Mouse (Mus musculus) MEL (cell line): Measurements from ENCODE around the gene Msrb2. TPM values are rescaled to one million over a fixed set of nuclear protein-coding genes. Genes with fewer than 3 reads are reported as not detected.

Source experiments
- DNase-seq: peaks from one replicate; pipeline ENCODE4 v3.0.0; 2011; ENCODE audit warnings: low read depth, low spot score
- H3K27ac ChIP-seq: 2 replicates; pipeline ENCODE4 v1.5.1; 2012; ENCODE audit warnings: low read depth, mild to moderate bottlenecking, control low read depth, low read length, moderate library complexity; ENCODE audit not compliant: control insufficient read depth
- H3K27me3 ChIP-seq, 2 experiments: fragments of 150-350 bp in 1 of 2; sonication (generic) in 1 of 2; 2 replicates each; pipeline ENCODE4 v1.6.1; 2012; ENCODE audit warnings: low read length in 2 of 2, mild to moderate bottlenecking in 2 of 2, improper control_type of control experiment in 1 of 2, moderate library complexity in 1 of 2; ENCODE audit not compliant: insufficient read depth in 2 of 2, control insufficient read depth in 1 of 2
- H3K36me3 ChIP-seq, 2 experiments: 2 replicates each; pipeline ENCODE4 v1.6.1; 2012 to 2014; ENCODE audit warnings: low read length in 2 of 2, improper control_type of control experiment in 1 of 2, inconsistent platforms in 1 of 2, mild to moderate bottlenecking in 1 of 2; ENCODE audit not compliant: insufficient read depth in 2 of 2, control insufficient read depth in 1 of 2
- H3K4me1 ChIP-seq, 2 experiments: fragments of 150-350 bp in 1 of 2; sonication (generic) in 1 of 2; 2 replicates each; pipeline ENCODE4 v1.6.1; 2012; ENCODE audit warnings: low read length in 2 of 2, improper control_type of control experiment in 1 of 2, mild to moderate bottlenecking in 1 of 2; ENCODE audit not compliant: insufficient read depth in 2 of 2, control insufficient read depth in 1 of 2
- H3K4me3 ChIP-seq, 2 experiments: fragments of 150-350 bp in 1 of 2; sonication (generic) in 1 of 2; 2 replicates each; pipeline ENCODE4 v1.5.1; 2012; ENCODE audit warnings: low read depth in 2 of 2, low read length in 2 of 2, mild to moderate bottlenecking in 2 of 2, moderate library complexity in 2 of 2, control low read depth in 1 of 2, improper control_type of control experiment in 1 of 2; ENCODE audit not compliant: control insufficient read depth in 1 of 2, insufficient read depth in 1 of 2
- H3K79me2 ChIP-seq: 2 replicates; pipeline ENCODE4 v1.6.1; 2012; ENCODE audit warnings: mild to moderate bottlenecking, low read length, moderate library complexity; ENCODE audit not compliant: control insufficient read depth, poor library complexity, insufficient read depth
- H3K9ac ChIP-seq: 2 replicates; pipeline ENCODE4 v1.6.1; 2012; ENCODE audit warnings: low read depth, mild to moderate bottlenecking, control low read depth, low read length, moderate library complexity; ENCODE audit not compliant: control insufficient read depth, poor library complexity, severe bottlenecking
- H3K9me3 ChIP-seq: fragments of 150-350 bp; sonication (generic); replicated peaks from 2 replicates; pipeline ENCODE4 v1.6.1; 2012; ENCODE audit warnings: mild to moderate bottlenecking, low read length, improper control_type of control experiment, moderate library complexity; ENCODE audit not compliant: insufficient read depth
- BHLHE40 ChIP-seq: IDR thresholded peaks from 2 replicates; pipeline ENCODE4 v1.6.1; 2012; ENCODE audit warnings: low read depth, mild to moderate bottlenecking, inconsistent platforms, low read length, improper control_type of control experiment, borderline replicate concordance
- CHD1 ChIP-seq: IDR thresholded peaks from 2 replicates; pipeline ENCODE4 v1.6.1; 2012; ENCODE audit warnings: low read depth, mild to moderate bottlenecking, inconsistent platforms, low read length, improper control_type of control experiment
- CHD2 ChIP-seq: IDR thresholded peaks from 2 replicates; pipeline ENCODE4 v1.6.1; 2011; ENCODE audit warnings: low read length, improper control_type of control experiment
- CTCF ChIP-seq, 3 experiments: IDR thresholded peaks in 2 of 3; conservative IDR thresholded peaks in 1 of 3; 2 replicates each; pipeline ENCODE4 v1.5.1; 2011 to 2012; ENCODE audit warnings: low read length in 3 of 3, low read depth in 2 of 3, mild to moderate bottlenecking in 2 of 3, improper control_type of control experiment in 1 of 3, inconsistent platforms in 1 of 3, mixed read lengths in 1 of 3, moderate library complexity in 1 of 3; ENCODE audit not compliant: control insufficient read depth in 1 of 3, insufficient read depth in 1 of 3, poor library complexity in 1 of 3, severe bottlenecking in 1 of 3
- ELF1 ChIP-seq: IDR thresholded peaks from 2 replicates; pipeline ENCODE4 v1.6.1; 2014; ENCODE audit warnings: low read depth, mild to moderate bottlenecking, inconsistent platforms, low read length, improper control_type of control experiment, moderate library complexity
- EP300 ChIP-seq, 2 experiments: IDR thresholded peaks; 2 replicates each; pipeline ENCODE4 v1.6.1; 2011; ENCODE audit warnings: improper control_type of control experiment in 2 of 2, low read length in 2 of 2, low read depth in 1 of 2, mild to moderate bottlenecking in 1 of 2
- ETS1 ChIP-seq: IDR thresholded peaks from 2 replicates; pipeline ENCODE4 v1.6.1; 2012; ENCODE audit warnings: low read depth, mild to moderate bottlenecking, inconsistent platforms, low read length, improper control_type of control experiment, moderate library complexity
- GABPA ChIP-seq: IDR thresholded peaks from 2 replicates; pipeline ENCODE4 v1.6.1; 2012; ENCODE audit warnings: low read depth, mild to moderate bottlenecking, inconsistent platforms, low read length, improper control_type of control experiment, moderate library complexity
- GATA1 ChIP-seq: IDR thresholded peaks from 2 replicates; pipeline ENCODE4 v1.6.1; 2011; ENCODE audit warnings: low read depth, low read length, improper control_type of control experiment
- MAFK ChIP-seq: IDR thresholded peaks from 2 replicates; pipeline ENCODE4 v1.6.1; 2011; ENCODE audit warnings: low read depth, mild to moderate bottlenecking, low read length, improper control_type of control experiment, borderline replicate concordance
- MAX ChIP-seq: IDR thresholded peaks from 2 replicates; pipeline ENCODE4 v1.6.1; 2011; ENCODE audit warnings: low read length, improper control_type of control experiment
- MAZ ChIP-seq: IDR thresholded peaks from 2 replicates; pipeline ENCODE4 v1.6.1; 2012; ENCODE audit warnings: low read depth, mild to moderate bottlenecking, inconsistent platforms, low read length, improper control_type of control experiment
- MEF2A ChIP-seq: IDR thresholded peaks from 2 replicates; pipeline ENCODE4 v1.6.1; 2014; ENCODE audit warnings: low read depth, mild to moderate bottlenecking, inconsistent platforms, low read length, improper control_type of control experiment; ENCODE audit not compliant: poor library complexity, insufficient replicate concordance, severe bottlenecking; ENCODE audit errors: extremely low read depth
- MYB ChIP-seq: IDR thresholded peaks from 2 replicates; pipeline ENCODE4 v1.6.1; 2011; ENCODE audit warnings: mild to moderate bottlenecking, low read depth, low read length, improper control_type of control experiment
- NELFE ChIP-seq: IDR thresholded peaks from 2 replicates; pipeline ENCODE4 v1.6.1; 2011; ENCODE audit warnings: low read depth, low read length, improper control_type of control experiment
- POLR2A ChIP-seq, 2 experiments: IDR thresholded peaks; 2 replicates each; pipeline ENCODE4 v1.6.1; 2011 to 2012; ENCODE audit warnings: low read length in 2 of 2, mild to moderate bottlenecking in 2 of 2, control low read depth in 1 of 2, improper control_type of control experiment in 1 of 2, low read depth in 1 of 2, moderate library complexity in 1 of 2; ENCODE audit not compliant: control insufficient read depth in 1 of 2, insufficient read depth in 1 of 2, poor library complexity in 1 of 2
- RAD21 ChIP-seq: IDR thresholded peaks from 2 replicates; pipeline ENCODE4 v1.6.1; 2011; ENCODE audit warnings: mild to moderate bottlenecking, low read depth, low read length, improper control_type of control experiment
- RCOR1 ChIP-seq: IDR thresholded peaks from 2 replicates; pipeline ENCODE4 v1.6.1; 2012; ENCODE audit warnings: low read depth, mild to moderate bottlenecking, inconsistent platforms, low read length, improper control_type of control experiment
- SMC3 ChIP-seq: IDR thresholded peaks from 2 replicates; pipeline ENCODE4 v1.6.1; 2011; ENCODE audit warnings: low read depth, low read length, improper control_type of control experiment
- TAL1 ChIP-seq: IDR thresholded peaks from 2 replicates; pipeline ENCODE4 v1.6.1; 2012; ENCODE audit warnings: mild to moderate bottlenecking, inconsistent platforms, low read length, moderate library complexity, mixed read lengths
- TCF12 ChIP-seq: IDR thresholded peaks from 2 replicates; pipeline ENCODE4 v1.6.1; 2014; ENCODE audit warnings: low read depth, mild to moderate bottlenecking, inconsistent platforms, low read length, improper control_type of control experiment, moderate library complexity
- UBTF ChIP-seq: IDR thresholded peaks from 2 replicates; pipeline ENCODE4 v1.6.1; 2012; ENCODE audit warnings: low read depth, mild to moderate bottlenecking, inconsistent platforms, low read length, improper control_type of control experiment, moderate library complexity, borderline replicate concordance; ENCODE audit not compliant: insufficient read depth
- ZC3H11A ChIP-seq: IDR thresholded peaks from 2 replicates; pipeline ENCODE4 v1.6.1; 2012; ENCODE audit warnings: low read depth, mild to moderate bottlenecking, inconsistent platforms, low read length, improper control_type of control experiment
- ZKSCAN1 ChIP-seq: IDR thresholded peaks from 2 replicates; pipeline ENCODE4 v1.6.1; 2012; ENCODE audit warnings: low read depth, mild to moderate bottlenecking, inconsistent platforms, low read length, improper control_type of control experiment, moderate library complexity
- ZMIZ1 ChIP-seq: IDR thresholded peaks from 2 replicates; pipeline ENCODE4 v1.6.1; 2012; ENCODE audit warnings: low read depth, mild to moderate bottlenecking, inconsistent platforms, low read length, improper control_type of control experiment, moderate library complexity
- ZNF384 ChIP-seq: IDR thresholded peaks from 2 replicates; pipeline ENCODE4 v1.6.1; 2012; ENCODE audit warnings: low read depth, mild to moderate bottlenecking, inconsistent platforms, low read length, improper control_type of control experiment
- polyA plus RNA-seq, 2 experiments: library from polyadenylated mRNA; stranded (reverse) in 1 of 2; unstranded in 1 of 2; fragments of >175 nt in 1 of 2; fragments of >200 nt in 1 of 2; gene quantifications; 2 replicates each; pipeline versions ENCODE4 v1.2.1 to v1.2.4; 2012; ENCODE audit warnings: low replicate concordance in 2 of 2, low read depth in 1 of 2; ENCODE audit not compliant: insufficient read length in 2 of 2, insufficient read depth in 1 of 2, missing spikeins in 1 of 2
- total RNA-seq: library from RNA; depleted of rRNA; stranded (reverse); fragments of 300-350 nt; gene quantifications from 2 replicates; pipeline ENCODE4 v1.2.3, GENCODE M21; 2012; rRNA removed

Gene Msrb2
- total RNA-seq: 14.8 and 14.9 TPM in 2 replicates
- polyA plus RNA-seq: 10 to 100 TPM in 1 of 2 experiments, not detected in 1; 18.2 TPM

DNA sequence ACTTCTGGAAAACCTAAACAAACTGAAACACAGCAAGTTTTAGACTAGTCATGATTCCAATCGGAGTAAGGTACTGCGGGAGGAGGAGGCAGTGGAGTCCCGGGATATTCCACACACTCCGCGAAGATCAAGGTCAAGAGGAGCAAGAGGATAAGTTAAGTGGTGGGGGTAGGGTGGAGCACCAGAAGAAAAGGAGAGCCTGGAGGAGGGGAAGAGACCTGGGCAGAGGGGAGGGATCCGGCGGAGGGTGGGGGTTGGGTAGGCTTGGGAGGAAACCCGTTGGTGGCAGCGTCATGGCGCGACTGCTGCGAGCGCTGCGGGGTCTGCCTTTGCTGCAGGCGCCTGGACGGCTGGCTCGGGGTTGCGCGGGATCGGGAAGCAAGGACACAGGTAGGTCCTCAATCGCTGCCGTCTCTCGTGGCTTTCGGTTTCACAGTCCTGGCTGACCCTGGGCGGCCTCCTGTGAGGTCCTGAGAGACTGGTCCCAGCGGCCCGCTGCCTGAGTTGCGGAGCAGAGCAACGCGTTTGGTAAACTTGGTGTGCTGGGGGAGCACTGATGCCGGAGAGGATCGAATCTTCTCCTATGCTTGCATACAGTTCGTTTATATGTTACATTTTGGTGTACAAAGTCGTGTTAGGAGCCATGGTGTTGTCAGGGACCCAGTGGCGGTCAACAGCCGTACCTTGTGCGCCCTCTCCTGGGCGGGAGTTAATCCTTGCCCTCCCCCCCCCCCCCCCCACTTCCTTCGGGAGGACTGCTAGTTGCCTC, at the start of gene Msrb2:
Msrb2 (plus strand) TSS at position 51 of the 769 bp plus-strand sequence.
- peak; percentile 79 for DNase-seq
- Histone ChIP-seq H3K27me3 (no peaks in the 10 kb centered on the region; a peak in 1 of 4 replicates), H3K9ac (peak within 1 kb of the TSS; percentile 75), H3K27ac (peak within 1 kb of the TSS; percentile 44), H3K4me3 (peak within 1 kb of the TSS; percentile 73 to 99), H3K9me3 (no peaks in the 10 kb centered on the region), H3K4me1 (peaks cover 0 to 6% of the 10 kb centered on the region in 2 experiments; a peak in 3 of 4 replicates), H3K36me3 (peaks cover 0 to 4% of the 10 kb centered on the region in 2 experiments; a peak in 2 of 4 replicates), H3K79me2 (peaks cover 1% of the 10 kb centered on the region; the same call in 1 of the 2 replicates)
- TF ChIP-seq TAL1 (no peak), CTCF (IDR thresholded peaks at IDR 0.05 in 2 of 3, conservative IDR thresholded peaks at IDR 0.05 in 1 of 3; ENCODE audit: control insufficient read depth in 1 of 3, insufficient read depth in 1 of 3, low read depth in 2 of 3, low read length in 3 of 3, poor library complexity in 1 of 3, severe bottlenecking in 1 of 3) (peak; percentile 33 to 79 (median 57); a peak in 5 of 6 replicates), CHD2 (peak; percentile 60; the same call in 1 of the 2 replicates), ELF1 (no peak), ZKSCAN1 (no peak), GABPA (no peak), EP300 (IDR thresholded peaks at IDR 0.05; ENCODE audit: low read depth in 1 of 2, low read length in 2 of 2) (no peak; a peak in 1 of 4 replicates), UBTF (no peak), MAZ (no peak), TCF12 (0 out of 2 replicates have a peak, but pooled peaks have one; percentile 22), ZC3H11A (peak; percentile 29; the same call in 1 of the 2 replicates), POLR2A (IDR thresholded peaks at IDR 0.05; ENCODE audit: control insufficient read depth in 1 of 2, insufficient read depth in 1 of 2, low read depth in 1 of 2, low read length in 2 of 2, poor library complexity in 1 of 2) (peak; percentile 55 to 59), NELFE (peak; percentile 50), GATA1 (no peak), MYB (no peak), RCOR1 (no peak), ETS1 (no peak; the same call in 1 of the 2 replicates), MAFK (no peak), BHLHE40 (no peak), ZMIZ1 (no peak), ZNF384 (no peak), CHD1 (no peak), MEF2A (no peak), MAX (no peak), SMC3 (peak; percentile 36; the same call in 1 of the 2 replicates), RAD21 (peak; percentile 54)
